Mouse (Mus musculus) E14TG2a.4 (cell line): ENCODE data around the gene Rpl10-ps3.

Experiments used
- CTCF ChIP-seq: conservative IDR thresholded peaks from 2 replicates; pipeline ENCODE4 v1.5.1; 2014; ENCODE audit warnings: low read length
- POU5F1 ChIP-seq: IDR thresholded peaks from 2 replicates; pipeline ENCODE4 v1.6.1; 2014; ENCODE audit warnings: low read length, borderline replicate concordance

DNA sequence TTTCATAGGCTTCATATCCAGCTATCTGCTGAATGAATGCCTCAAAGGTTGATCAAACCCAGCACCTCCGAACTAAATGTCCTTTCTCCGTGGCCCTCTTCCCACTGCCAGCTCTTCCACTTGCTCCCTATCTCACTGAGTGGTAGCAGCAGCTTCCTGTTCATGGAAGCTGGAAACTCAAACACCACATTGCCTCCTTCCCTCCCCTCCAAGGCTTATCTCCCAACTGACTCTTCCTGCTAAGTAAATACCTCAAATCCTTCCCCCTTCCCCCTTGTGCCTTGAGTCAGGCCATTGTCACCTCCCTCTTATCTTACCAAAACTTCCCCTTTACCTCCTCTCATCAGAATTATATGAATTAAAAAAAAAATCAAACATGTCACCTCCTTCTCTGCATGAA is 19.2 kb upstream of the Rpl10-ps3 start:
- TF ChIP-seq CTCF (no peak), POU5F1 (no peak)
